Mouse (Mus musculus) adrenal gland, postnatal 4 days (tissue): ENCODE measurements around the gene Trpm8. TPM values are rescaled to one million over a fixed set of nuclear protein-coding genes. Genes with fewer than 3 reads are reported as not detected.

Experiments
- DNase-seq, 2 experiments: peaks; one replicate each; pipeline ENCODE4 v3.0.0; 2021 to 2022; ENCODE audit warnings: low spot score in 2 of 2, mixed read lengths in 2 of 2
- total RNA-seq, 2 experiments: library from RNA; stranded (reverse); gene quantifications; 2 replicates each; pipeline ENCODE4 v1.2.3; 2021

Gene Trpm8
- total RNA-seq, 2 experiments from 2014 or later, result 0.06 TPM; not detected in 1

DNA sequence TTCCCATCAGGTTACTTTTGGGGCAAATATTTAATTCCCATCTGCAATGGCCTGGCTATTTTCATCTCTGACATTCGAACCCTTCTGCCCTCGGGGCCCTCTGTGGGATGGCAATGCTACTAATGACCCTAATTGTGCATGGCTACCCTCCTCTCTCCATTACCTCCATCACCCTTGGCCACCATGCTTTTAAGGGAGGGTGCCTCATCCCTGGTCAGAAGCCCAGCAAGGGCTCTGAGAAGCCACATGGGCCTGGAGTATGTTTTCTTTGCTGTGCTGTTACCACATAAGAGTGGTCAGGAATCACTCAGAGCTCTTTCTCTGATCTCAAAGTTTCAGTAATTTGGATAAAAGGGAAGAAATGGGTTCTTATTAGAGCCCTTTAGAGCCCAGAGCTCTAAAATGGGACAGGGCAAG lies 22.1 kb downstream of the Trpm8 start:
- DNase-seq, result no peak

DNA sequence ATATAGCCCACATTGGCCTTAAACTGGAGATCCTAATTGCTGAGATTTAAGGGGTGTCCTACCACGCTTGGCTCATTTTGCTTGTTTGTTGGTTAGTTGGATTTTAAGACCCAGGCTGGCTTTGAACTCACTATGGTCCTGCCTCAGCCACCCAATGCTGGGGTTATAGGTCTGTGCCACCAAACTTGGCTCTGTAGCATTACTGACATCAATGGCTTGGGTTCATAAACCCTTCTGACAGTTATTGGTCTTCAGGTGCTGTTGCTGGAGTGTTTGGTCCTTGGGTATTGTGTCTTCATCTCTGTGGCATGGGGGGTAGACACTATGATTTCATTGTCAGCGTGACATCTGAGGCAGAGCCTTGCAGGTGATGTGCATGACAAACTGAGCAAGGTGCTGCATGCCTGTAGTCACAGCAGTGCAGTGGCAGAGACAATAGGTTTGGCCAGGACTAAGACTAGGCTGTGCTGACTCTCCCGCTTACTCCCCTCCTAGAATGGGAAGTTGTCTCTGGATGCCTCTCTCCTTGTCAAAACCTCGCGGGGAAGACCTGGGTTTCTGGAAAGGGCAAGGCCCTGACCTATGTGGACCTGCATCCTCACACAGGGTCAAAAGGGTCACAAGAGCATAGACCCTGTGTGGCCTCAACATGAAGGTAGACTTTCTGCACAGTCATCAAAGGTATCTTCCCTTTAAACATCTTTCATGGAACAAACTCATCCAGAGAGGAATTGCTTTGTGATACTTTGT lies 23.0 kb downstream of the Trpm8 start:
- DNase-seq, result no peak

DNA sequence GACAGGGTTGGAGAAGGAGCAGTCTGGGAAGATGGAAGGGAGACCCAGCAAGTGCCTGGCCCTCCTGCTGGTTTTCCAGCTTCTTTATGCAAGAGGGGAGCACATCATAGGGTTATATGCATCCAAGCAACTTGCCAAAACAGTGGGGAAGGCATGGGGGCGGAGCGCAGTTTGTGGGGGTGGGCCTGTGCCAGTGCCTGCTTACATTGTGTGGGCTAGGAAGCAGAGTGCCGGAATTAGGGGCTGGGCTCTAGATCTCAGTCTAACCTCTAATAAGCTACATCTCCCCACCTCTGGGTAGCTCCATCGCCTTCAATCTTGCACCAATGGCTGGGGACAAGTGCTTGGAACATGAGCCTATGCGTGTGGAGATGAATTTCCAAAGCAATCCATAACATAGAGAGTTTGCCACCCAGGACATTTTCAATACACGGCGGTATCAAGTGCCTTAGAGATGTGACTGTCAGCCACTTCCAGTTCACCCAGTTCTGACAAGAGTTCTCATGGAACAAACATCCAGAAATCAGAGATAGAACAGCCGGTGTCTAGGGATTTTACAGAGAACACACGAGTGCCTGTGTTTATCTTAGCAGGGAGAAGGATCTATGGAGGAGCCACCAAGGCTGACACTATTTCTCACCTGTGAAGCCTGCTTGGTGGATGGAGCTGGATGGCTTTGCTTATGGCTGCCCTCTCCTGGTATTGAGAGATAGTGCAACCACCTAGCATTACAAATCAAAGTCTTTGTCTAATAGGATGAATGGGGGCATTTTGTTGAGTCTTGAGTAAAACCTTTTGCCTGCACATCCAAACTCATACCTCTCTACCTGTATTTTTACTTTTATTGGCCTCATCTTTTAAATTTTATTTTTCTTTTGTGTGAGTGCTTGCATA lies 23.9 kb downstream of the Trpm8 start:
- DNase-seq, result no peak

- DNase-seq, result no peak
Observed at GRCm38 (mm10) chr1:88302057-88302740, 24.7 kb downstream of the Trpm8 start.

DNA sequence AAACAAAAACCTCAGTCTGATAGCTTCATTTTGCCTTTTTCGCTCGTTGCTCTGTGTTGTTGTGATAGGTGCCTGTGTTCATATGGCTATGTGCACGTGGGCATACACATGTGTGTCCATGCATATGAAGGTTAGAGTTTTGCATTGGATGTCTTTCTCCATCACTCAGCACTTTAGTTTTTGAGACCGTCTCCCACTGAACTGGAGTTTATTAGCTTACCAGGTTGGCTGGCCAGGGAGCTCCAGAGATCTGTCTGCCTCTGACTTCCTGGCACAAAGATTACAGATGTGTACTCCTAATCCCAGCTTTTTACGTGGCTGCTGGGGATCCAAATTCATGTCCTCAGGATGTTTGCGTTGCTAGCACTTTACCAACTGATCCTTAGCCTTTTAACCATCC lies 26.3 kb downstream of the Trpm8 start:
- no peak for DNase-seq

- no peak for DNase-seq
Observed at GRCm38 (mm10) chr1:88304261-88304985, 27.0 kb downstream of the Trpm8 start.

- no peak for DNase-seq
Observed at GRCm38 (mm10) chr1:88305018-88305795, 27.7 kb downstream of the Trpm8 start.

DNA sequence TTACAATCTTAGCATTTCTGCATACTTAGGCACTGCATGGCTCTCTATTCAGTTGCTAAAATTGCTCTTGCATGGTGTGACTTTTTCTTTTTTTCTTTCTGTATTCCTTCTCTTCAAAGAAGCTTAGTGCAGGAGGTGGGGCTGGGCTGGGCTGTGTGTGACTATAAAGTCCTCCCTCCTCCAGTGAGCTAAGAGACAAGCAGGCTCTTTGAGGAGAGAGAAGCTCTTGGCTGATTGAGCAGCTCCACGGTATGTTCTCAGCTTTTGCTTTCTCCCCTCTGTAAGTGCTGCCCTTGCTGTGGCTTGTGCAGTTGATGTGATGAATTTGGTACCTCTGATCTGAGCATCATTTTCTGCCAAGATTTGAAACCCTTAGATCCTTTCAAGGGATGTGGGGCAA lies 29.1 kb downstream of the Trpm8 start:
- DNase-seq, result no peak

GRCm38 (mm10) chr1:88307180-88307579 lies 29.7 kb downstream of the Trpm8 start:
- no peak for DNase-seq

GRCm38 (mm10) chr1:88309020-88309419 lies 31.6 kb downstream of the Trpm8 start:
- DNase-seq, result no peak

DNA sequence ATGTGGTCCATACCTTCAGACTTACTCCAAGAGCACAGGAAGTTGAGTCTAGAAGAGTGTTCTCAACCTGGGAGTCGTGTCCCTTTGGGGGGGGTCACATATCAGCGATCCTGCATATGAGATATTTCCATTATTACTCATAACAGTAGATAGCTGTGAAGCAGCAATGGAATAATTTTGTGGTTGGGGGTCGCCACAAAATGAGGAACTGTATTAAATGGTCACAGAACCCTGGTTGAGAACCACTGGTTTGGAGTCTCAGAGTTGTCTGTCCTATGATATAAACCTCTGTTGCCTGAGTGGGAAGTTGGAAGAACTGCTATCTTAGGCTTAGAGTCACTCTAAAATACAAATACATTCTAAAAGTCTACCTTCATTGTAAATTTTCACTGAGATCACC lies 32.4 kb downstream of the Trpm8 start:
- DNase-seq, result no peak

GRCm38 (mm10) chr1:88310349-88310748 lies 32.9 kb downstream of the Trpm8 start:
- no peak for DNase-seq

- DNase-seq, result no peak
Observed at GRCm38 (mm10) chr1:88317279-88317678, 39.8 kb downstream of the Trpm8 start.

DNA sequence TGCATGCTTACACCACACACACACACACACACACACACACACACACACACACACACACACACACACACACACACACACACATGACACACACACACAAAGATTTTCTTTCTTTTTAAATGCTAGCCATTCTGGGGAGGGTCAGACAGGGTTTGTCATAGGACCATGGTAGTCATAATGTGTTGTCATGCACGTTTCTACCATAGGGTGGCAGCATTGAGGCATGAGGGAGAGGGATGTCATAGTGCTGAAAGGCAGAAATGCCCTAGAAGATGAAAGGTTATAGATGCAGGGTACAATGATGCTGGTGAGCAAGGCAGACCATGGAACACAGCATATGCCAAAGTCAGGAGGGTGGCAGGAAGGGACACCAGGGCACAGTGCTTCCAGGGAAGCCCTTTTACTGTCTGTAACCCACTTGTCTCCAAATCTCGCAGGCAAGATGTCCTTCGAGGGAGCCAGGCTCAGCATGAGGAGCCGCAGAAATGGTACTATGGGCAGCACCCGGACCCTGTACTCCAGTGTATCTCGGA lies 41.1 kb downstream of the Trpm8 start:
- DNase-seq, result no peak

GRCm38 (mm10) chr1:88320821-88321395 lies 43.4 kb downstream of the Trpm8 start:
- no peak for DNase-seq

GRCm38 (mm10) chr1:88322146-88322545 lies 44.7 kb downstream of the Trpm8 start:
- no peak for DNase-seq

DNA sequence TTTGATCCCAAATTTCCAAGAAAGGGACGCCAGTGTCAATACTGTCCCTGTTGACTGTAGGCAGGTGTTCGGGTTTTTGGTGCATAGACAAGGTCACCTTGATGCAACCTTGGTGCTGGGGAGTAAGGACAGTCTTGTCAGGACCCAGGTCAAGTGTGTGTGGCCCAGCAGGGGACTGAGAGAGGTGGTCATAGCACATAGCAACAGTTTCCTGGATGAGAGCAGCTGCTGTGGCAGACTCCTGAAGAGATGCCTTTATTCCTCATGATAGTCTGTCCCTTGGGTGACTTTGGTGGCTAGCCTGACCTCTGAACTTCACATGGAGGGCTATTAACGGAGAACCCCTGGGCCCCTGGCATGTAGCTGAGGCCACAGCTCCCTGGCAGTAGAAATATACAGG lies 45.6 kb downstream of the Trpm8 start:
- no peak for DNase-seq

DNA sequence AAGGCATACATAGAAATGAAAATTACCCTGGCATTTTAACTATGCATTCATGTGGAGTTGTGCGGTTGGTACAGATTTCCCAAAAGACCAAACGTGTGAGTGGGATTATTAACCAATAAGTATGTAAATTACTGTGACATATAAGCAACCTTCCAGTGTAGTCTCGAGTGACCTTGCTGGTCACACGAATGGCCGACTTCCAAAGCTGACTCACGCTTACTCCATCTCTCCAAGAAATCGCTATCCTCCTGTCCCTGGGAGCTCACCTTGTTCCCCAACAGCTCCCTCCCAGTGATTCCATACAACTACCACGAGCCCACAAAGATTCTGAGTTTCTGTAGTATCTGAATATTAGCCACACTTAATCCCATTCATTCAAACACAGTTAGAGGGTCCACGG lies 62.0 kb downstream of the Trpm8 start:
- DNase-seq, result no peak

DNA sequence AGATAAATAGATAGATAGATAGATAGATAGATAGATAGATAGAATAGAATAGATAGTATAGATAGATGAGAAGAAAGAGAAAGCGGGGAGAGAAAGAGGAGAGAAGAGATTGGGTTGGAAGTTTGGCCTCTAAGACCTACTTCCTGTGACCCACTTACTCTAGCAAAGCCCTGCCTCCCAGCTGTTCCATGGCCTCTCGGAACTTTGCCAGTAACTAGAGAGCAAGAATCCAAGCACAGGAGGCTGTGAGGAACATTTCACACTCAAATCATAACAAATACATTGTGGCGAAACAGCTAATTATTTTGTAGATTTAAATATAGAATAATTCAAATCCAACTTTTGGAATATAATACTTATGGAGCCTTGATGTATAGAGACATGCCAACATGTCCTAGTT lies 65.2 kb downstream of the Trpm8 start:
- no peak for DNase-seq

GRCm38 (mm10) chr1:88345580-88345979 lies 68.1 kb downstream of the Trpm8 start:
- no peak for DNase-seq
